Mouse (Mus musculus): ENCODE measurements around the gene Rnf19b.

DNA sequence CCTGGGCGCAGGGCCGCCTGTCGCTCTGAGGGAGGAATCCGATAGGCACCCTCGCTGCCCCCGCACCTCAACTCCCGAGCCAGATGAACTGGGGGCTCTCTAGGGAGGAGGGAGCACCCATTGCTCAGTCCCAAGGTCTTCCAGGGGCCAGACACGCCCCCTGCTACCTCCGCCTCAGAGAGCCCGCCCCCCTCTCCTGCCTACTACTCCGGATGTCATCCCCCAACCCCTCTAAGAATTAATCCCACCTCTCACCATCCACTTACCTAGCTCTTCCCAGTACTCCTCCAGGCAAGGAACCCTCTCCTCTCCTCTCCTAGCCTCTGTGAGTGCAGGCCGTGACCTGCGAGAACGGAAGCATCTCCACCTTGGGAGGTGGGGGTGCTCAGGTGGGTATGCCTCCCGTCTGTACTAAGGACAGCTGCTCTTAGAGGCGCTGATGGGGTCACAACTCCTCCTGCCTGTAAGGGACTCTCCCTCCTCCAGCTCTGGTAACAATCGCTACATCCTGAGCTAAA is 63.6 kb downstream of the Rnf19b start, which contains the start of gene Hpca:
- TF ChIP-seq ZNF384 (IDR thresholded peaks at IDR 0.05; ENCODE audit: low read depth, low read length) (no peak), ZC3H11A (IDR thresholded peaks at IDR 0.05; ENCODE audit: borderline replicate concordance, low read depth, low read length) (no peak), CHD2 (IDR thresholded peaks at IDR 0.05; ENCODE audit: low read depth, low read length) (no peak), HCFC1 (IDR thresholded peaks at IDR 0.05; ENCODE audit: borderline replicate concordance, insufficient read depth, low read length) (no peak)

All from ES-E14 (cell line).